Mouse (Mus musculus) myocyte (in vitro differentiated cells): ENCODE data around the gene Aqp5.

ENCODE experiments used
- CEBPB ChIP-seq: IDR thresholded peaks from 2 replicates; pipeline ENCODE4 v1.6.1; 2011; ENCODE audit warnings: mild to moderate bottlenecking, moderate library complexity; ENCODE audit not compliant: poor library complexity, insufficient read depth, severe bottlenecking
- E2F4 ChIP-seq: IDR thresholded peaks from one replicate; pipeline ENCODE4 v1.6.1; 2011; ENCODE audit warnings: mild to moderate bottlenecking, control low read depth, moderate library complexity; ENCODE audit not compliant: insufficient read depth
- MAX ChIP-seq: IDR thresholded peaks from one replicate; pipeline ENCODE4 v1.6.1; 2011; ENCODE audit warnings: low read depth, mild to moderate bottlenecking, control low read depth
- MYOD1 ChIP-seq, 3 experiments: IDR thresholded peaks; one replicate each; pipeline ENCODE4 v1.6.1; 2011; ENCODE audit warnings: control low read depth in 2 of 3, low read depth in 2 of 3, mild to moderate bottlenecking in 2 of 3, moderate library complexity in 1 of 3; ENCODE audit not compliant: insufficient read length in 2 of 3, control insufficient read depth in 1 of 3
- MYOG ChIP-seq, 3 experiments: IDR thresholded peaks; one replicate each; pipeline ENCODE4 v1.6.1; 2011; ENCODE audit warnings: control low read depth in 2 of 3, low read depth in 2 of 3, mild to moderate bottlenecking in 2 of 3; ENCODE audit not compliant: insufficient read length in 2 of 3, control insufficient read depth in 1 of 3, insufficient read depth in 1 of 3
- POLR2A ChIP-seq: IDR thresholded peaks from one replicate; pipeline ENCODE4 v1.6.1; 2011; ENCODE audit warnings: low read depth, mild to moderate bottlenecking, control low read depth, moderate library complexity; ENCODE audit not compliant: insufficient read length
- POLR2AphosphoS2 ChIP-seq: IDR thresholded peaks from one replicate; pipeline ENCODE4 v1.6.1; 2011; ENCODE audit warnings: low read depth, control low read depth; ENCODE audit not compliant: insufficient read length
- REST ChIP-seq: IDR thresholded peaks from one replicate; pipeline ENCODE4 v1.6.1; 2011; ENCODE audit warnings: mild to moderate bottlenecking, control low read depth, moderate library complexity; ENCODE audit not compliant: insufficient read depth, insufficient read length
- SRF ChIP-seq: IDR thresholded peaks from one replicate; pipeline ENCODE4 v1.6.1; 2011; ENCODE audit warnings: low read depth; ENCODE audit not compliant: control insufficient read depth, insufficient read length
- TCF12 ChIP-seq: IDR thresholded peaks from one replicate; pipeline ENCODE4 v1.6.1; 2011; ENCODE audit warnings: mild to moderate bottlenecking, control low read depth; ENCODE audit not compliant: poor library complexity, insufficient read depth, severe bottlenecking
- TCF3 ChIP-seq: IDR thresholded peaks from one replicate; pipeline ENCODE4 v1.6.1; 2011; ENCODE audit warnings: low read depth, control low read depth; ENCODE audit not compliant: insufficient read length
- USF1 ChIP-seq: IDR thresholded peaks from one replicate; pipeline ENCODE4 v1.6.1; 2011; ENCODE audit warnings: low read depth, mild to moderate bottlenecking, control low read depth, moderate library complexity

DNA sequence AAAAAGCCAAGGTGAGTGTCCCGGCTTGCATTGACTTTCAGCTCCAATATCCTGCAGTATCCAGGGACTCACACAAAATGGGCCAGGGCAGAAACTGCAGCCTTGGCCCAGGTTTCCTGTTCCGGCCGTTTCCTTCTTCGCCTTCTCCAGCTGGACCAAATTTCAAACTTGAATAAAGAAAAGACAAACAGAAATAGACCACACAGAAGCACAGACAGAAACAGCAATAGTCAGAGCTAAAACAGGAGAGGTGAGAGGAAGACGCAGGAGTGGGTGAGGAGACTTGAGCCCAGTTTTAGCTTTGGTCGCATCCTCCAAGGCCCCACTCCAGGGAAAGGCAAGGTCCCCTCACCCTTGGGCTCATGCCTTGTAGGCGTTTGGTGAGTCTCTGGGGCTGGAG is 12.6 kb downstream of the Aqp5 start:
- TF ChIP-seq TCF12 (no peak), POLR2A (no peak), USF1 (no peak), MYOD1 (IDR thresholded peaks at IDR 0.05; ENCODE audit: control insufficient read depth in 1 of 3, insufficient read length in 2 of 3, low read depth in 2 of 3) (no peak), POLR2AphosphoS2 (no peak), E2F4 (no peak), SRF (no peak), CEBPB (no peak), MYOG (IDR thresholded peaks at IDR 0.05; ENCODE audit: control insufficient read depth in 1 of 3, insufficient read depth in 1 of 3, insufficient read length in 2 of 3, low read depth in 2 of 3) (no peak), REST (no peak), MAX (no peak), TCF3 (no peak)
